Mouse (Mus musculus) regulatory T cell (primary cell): ENCODE data around the gene Trp53rkb.
"Not testable (repeated sequence)": the region's sequence is repeated elsewhere in the genome, so short reads cannot be mapped to it uniquely, and the experiment has no call there.

Experiments
- in situ Hi-C: fragments of 300-600 bp; cut with MboI, MseI; formaldehyde crosslinking; loops from one replicate; pipeline ENCODE4 v1.15.1; 2025; ENCODE audit warnings: high pct_unique_total_duplicates

The Trp53rkb gene

DNA sequence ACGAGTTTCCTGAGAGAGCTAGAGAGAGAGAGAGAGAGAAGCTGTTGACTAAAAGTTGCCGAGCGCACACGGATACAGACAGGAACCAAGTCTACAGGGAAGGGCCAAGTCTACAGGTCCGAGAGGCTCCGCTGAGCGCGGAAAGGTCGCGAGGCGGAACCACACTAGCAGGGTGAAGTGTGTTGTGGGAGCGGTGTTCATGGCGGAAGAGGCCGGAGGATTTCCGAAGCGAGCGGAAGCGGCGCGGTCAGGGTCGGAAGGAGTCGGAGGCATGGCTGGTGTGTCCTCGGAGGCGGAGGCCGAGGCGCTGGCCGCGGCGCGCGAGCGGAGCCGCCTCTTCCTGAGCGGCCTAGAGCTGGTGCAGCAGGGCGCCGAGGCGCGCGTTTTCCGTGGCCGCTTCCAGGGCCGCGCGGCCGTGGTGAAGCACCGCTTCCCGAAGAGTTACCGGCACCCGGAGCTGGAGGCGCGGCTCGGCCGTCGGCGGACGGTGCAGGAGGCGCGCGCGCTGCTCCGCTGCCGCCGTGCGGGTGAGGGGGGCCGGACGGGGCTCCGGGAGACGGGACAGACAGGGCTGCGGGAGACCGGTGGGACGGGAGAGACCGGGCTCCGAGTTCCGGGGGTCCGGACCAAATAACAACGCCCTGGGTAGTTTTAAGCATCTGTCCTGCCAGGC lies 1.3 kb downstream of the Trp53rkb start:
- in situ Hi-C loops, result not testable (repeated sequence)

DNA sequence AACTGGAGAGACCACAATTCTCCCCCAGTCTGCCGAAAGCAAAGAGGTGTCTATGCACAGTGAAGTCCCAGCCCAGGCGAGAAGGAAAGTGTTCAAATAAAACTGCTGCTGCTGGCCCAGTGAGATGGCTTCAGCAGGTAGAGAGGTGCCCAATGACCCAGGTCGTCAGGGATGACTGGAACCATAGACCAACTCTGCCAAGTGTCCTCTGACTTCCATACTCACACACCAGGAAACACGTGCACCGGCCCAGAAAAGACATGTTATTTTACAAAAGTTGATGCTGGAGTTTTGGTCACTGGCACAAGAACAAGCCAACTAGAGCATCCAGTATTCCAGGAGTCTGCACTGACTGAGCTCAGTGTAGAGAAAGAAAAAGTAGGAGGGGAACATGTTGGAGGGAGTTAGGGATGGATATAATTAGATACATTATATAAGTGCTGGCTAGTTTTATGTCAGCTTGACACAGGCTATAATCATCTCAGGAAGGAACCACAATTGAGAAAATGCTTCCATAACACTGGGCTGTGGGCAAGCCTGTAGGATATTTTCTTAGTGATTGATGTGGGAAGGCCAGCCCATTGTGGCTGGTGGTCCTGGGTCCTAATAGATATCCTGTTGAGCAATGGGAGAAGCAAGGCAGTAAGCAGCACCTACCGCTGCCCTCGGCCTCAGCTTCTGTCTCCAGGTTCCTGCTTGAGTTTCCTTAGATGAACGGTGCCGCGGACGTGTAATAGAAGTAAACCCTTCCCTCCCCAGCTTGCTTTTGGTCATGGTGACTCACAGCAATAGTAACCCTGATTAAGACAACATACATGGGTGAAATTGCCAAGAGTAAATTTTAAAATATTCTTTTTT lies 7.5 kb downstream of the Trp53rkb start:
- in situ Hi-C loops, result loop anchor here (5.0 kb wide), 1 partner anchor 1308 kb away; the partner anchor contains the start of gene Trp53rka

DNA sequence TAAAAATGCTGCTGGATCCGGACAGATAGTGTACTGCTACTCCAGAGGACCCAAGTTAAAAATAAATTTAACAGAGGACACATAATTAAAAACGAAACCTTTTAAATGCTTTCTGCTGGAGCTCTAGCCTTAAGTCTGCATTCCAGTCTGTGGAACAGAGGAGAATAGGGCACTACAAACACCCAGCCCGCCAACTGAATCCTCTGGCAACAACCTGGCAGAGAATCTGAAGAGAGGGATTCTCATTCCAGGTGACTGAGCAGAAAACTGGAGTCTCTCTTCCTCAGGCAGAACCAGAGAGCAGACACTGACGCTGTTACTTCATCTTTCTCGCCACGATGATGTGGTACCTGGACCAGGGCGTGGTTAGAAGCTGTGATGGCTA lies 8.1 kb downstream of the Trp53rkb start:
- in situ Hi-C loops, result no loop called here

DNA sequence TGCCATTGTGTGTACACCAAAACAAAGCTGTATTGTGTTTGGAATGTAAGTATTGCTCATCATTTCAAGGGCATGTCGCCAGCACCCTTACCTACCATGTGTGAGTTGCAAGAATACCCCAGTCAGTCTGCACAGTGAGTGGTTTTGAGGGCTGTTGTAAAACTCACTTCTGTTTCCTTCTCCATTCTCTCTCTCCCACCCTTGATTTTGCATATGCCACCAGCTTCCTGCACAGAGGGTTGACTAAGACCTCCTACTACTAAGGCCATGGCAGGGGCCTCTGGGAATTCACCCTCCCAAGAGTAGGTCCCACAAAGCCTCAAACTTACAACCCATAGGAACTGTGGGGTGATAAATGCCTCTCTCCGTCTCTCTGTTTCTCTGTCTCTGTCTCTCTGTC lies 9.1 kb downstream of the Trp53rkb start:
- in situ Hi-C loops, result no loop called here

DNA sequence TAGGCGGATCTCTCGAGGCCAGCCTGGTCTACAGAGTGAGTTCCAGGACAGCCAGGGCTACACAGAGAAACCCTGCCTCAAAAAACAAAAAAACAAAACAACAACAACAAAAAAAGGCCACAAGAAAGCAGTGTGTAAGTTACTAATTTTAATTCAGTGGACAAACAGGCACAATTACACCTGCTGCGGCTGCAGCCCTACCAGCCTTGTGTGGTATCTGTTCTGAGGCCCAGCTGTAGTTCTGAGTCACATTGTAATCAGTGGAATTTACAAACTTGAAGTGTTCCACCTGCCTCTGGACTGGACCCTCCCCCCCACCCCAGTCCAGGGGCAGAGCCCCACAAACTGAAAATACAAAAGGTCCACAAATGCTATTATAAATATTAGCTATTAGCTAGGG lies 11.0 kb downstream of the Trp53rkb start:
- in situ Hi-C loops, result no loop called here

DNA sequence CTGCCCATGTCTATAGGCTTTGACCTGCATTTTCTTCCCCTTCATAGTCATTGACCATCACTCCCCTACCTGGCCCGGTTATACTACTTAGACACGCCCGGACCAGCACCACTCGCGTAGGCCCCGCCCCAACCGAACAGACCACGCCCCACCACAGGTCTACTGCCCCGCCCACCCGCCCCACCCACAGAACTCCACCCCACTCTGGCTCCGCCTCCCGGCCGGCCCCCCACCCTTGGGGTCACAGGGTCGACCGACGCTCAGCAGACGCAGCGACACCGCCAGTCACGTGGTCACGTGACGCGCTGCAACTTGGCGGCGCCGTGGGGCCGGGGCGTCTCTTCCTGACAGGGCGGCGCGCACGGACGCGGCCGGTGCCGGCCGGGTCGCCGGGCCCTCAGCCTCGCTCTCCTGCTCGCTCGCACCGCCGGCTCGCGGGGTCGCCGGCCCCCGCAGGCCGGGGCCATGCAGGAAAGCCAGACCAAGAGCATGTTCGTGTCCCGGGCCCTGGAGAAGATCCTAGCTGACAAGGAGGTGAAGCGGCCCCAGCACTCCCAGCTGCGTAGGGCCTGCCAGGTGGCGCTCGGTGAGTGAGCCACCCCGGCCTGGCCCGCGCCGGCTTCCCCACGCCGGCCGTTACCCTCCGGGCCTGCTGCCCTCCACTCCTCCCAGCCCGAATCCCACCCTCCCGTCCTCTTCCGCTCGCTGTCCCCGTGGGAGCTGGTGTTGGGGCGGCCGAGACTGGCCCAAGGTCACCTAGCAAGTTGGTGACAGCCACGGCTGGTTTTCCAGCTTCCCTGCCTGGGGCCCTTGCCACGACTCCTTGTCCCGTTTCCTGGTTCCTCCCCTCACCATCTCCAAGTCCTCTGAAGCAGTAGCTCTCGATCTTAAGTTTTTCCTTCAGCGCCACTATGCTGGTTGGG lies 13.2 kb downstream of the Trp53rkb start, which contains the start of gene Arfgef2:
Arfgef2 (plus strand) TSS at position 339 of the 923 bp plus-strand sequence.
- in situ Hi-C loops, result no loop called here

DNA sequence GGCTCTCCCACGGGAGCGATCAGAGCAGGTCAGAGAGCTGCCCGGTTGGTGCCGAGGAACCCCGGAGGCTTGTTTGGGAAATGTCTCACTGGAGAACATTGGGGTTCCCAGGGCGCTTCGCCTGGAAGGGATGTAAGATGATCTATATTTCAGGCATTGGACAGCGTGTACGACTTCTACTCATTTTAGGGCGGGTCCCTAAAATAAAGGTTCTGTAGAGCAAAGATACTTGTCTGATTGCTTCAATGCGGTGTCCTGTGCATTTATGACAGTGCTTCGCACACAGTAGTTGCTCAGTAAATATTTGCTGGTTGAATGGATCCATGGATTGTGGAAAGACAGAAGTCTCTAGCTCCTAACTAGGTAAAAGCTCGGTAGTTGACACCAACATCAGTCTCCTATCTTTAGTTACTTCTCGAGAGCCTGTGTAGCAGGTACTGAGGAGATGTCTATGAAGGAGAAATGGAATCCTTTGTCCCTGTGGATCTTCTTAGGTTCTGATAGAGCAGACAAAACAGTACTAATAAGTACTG lies 13.9 kb downstream of the Trp53rkb start:
- in situ Hi-C loops, result no loop called here

DNA sequence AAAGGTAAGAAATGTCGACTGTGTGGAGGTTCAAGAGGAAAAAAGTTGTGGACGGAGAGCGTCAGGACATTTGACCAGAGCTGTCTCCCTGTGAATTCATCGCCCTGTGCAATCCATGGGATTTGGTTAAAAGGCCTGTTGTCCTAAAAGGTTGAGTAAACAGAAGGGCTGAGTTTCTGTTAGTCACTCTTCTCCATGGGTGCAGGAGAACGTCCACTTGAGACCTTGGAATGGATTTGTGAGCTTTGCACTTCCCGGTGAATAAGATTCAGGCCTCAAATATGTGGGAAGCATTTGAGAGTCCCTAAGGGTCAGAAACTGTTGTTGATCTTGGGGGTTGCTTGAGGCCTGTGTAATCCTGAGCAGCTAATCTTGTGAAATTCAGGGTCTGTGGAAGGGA lies 14.5 kb downstream of the Trp53rkb start:
- in situ Hi-C loops, result no loop called here

DNA sequence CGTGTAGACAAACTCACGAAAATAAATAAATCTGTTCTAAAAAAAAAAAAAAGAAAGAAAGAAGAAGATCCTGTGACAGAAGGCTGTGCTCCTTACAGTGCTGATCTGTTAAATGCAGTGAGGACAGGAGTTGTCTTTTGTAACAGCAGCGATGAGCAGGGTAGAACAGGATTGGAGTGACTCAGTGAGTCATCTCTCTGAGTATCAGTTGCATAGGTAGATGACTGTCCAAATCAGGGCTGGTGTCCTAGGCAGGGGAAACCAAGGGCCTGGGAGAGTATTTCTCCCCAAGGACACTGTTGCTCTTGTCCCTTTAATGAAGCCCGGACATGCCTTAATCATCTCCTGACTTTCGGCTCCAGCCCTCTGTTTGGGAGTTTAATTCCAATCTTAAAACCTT lies 17.2 kb downstream of the Trp53rkb start:
- in situ Hi-C loops, result no loop called here

DNA sequence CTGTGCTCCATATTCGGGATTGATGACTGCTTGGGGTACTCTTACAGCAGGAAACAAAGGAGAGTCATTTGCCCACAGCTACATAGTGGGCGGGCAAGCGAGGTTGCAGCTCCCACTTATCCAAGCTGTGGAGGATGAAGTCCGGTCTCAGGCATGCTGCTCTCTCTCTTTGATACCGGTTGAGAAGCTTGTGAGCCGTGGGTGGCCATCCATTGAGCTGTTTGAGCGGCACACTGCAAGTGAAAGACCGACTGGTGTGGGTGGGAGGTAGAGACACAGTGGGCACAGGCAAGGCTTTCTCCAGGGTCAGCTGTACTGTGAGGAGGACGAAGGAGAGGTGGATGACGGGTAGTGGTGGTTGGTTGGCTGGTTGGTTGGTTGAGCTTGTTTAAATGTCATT lies 18.5 kb downstream of the Trp53rkb start:
- in situ Hi-C loops, result no loop called here

DNA sequence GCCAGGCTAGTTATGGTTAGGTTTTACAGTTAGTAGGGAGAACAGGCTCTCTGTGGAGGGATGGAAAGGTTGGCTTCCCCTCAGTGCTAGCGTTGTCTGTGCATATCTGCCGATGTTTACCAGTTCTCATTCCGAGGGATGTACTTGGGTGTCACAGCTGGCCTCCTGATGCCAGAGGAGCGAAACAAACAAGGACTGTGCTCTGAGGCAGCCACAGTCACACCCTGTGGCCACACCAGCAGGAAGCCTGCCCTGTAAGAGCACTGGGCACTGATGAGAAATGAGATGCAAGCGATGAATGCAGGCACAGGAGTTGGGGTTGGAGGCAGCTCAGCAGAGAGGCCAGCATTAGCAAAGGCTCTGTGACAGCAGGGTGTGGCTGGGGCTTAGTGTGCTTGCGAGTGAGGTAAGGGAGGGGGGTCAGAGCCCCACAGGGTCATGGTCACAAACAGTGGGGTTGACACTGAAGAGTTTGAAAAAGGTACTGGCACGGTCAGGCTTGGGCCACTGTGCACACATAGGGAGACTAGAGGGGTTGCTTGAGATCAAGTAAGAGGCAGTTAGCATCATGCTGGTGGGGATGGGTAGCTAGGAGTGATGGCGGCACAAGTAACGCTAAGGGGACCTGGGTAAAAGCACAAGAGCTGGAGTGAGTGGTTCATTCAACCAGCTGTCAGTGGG lies 26.3 kb downstream of the Trp53rkb start:
- in situ Hi-C loops, result no loop called here

DNA sequence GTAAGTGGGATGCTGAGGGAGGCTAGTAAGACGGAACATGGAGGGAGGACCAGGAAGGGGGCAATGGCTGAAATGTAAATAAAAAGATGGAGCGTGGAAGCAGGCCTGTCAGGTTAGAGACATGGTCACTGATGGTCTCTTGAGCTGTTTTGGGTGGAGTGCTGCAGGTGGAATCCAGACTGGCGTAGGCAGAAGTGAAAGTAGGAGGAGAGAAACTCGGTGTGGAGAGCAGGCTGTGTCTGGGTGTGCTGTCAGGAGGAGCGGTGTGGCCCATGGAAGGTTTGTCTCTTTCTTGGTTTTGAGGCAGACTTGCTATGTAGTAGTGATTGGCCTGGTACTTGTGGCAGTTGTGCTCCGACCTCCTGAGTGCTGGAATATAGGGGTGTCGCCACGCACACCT lies 27.5 kb downstream of the Trp53rkb start:
- in situ Hi-C loops, result no loop called here

DNA sequence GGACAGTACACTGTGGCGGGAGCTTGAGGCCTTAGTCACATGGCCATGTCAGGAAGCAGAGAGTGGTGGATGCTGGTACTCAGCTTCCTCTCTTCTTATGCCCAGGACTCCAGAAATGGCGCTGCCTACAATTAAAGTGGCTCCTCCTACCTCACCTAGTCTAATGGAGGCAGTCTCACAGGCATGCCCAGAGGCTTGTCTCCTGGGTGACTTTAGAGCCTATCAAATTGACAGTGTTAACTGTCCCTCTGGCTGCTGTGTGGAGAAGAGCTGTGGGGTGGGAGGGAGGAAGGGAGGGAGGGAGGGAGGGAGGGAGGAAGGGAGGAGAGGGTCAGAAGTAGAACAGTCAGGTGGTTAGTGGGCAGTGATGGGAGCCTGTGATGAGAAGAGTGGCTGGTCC lies 28.5 kb downstream of the Trp53rkb start:
- in situ Hi-C loops, result no loop called here

DNA sequence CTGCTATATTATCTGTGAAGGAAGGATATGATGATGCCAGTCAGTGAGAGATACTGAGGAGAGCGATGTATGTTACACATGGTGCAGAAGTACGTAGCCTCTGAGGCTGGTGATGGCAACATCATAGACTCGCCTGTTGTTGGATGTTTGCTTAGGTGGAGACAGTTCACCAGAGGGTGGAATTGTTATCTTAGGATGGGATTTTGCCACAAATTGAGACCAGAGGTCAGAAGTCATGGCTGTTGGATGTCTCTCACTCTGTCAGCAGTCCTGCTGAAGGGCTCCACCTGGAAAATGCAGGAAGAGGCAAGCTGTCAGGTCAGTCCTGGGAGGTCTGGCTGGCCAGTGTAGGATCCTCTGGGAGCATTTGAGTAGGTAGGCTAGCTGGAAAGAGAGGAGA lies 29.1 kb downstream of the Trp53rkb start:
- in situ Hi-C loops, result no loop called here

DNA sequence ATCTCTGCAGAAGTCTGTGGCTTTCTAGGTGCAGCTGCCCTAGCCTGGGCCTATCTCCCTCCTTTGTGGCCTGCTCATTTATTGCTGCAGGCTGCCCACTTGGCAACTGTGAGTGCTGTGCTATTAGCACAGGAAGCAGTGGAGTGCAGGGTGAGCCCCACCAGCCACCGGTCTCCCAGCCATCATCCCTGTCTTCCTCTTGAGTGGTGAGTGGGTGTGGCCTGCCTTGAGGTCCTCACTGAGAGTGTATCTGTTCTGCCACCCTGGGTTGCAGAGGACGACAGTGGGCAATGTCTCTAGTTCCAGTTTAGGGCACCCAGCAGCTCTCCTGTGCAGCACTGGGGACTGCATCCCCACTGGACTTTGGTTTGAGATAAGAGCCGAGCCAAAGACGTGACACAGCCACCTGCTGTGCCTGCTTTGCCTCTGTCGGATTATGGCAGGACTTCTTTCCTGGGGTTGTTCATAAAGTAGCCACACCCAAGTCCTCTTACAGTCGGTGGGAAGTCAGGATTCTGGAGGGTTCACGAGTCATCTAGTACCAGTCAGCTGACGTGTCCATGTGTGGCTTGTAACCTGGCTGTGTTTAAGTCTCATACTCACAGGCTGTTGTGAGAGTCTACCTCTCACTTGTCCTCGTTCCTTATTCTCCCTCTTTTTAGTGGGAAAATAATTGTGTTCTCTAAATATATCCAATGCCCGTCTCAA lies 29.9 kb downstream of the Trp53rkb start:
- in situ Hi-C loops, result no loop called here

DNA sequence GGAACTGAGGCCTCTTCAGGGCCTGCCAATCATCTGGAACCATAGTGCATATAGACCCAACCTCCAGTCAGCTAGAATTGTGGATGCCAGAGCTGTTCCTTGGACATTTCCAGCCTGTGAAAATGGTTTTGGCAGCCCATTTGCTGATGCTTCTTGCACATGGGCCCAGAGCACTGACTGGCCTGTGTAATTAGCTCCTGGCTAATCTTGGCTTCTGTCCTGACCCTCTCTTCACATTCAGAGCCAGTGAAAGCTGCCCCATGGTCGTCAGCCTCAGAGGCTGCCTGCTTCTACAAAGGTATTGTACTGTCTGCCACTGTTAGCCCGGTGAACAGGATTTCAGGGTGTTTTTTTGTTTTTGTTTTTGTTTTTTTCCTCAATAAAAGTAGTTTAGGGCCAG lies 30.6 kb downstream of the Trp53rkb start:
- in situ Hi-C loops, result no loop called here

DNA sequence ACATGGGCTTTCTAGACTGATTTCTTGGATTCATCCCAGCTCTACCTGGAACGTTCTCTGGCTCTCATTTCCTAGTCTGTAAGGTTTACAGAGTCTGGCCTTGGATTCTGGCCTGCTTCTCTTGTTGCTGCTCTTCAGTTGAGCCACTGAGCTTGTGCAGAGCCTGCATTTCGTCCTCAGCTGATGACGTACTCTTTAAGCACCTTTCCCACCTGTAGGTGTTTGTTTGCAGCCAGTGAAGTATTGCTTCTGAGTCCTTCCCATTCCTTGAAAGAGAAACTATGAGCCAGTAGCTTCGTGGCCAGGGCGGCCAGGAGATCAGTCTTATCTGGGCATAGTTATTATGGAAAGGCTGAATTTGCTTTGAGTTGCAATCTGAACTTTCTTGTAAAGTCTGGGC lies 32.1 kb downstream of the Trp53rkb start:
- in situ Hi-C loops, result no loop called here

DNA sequence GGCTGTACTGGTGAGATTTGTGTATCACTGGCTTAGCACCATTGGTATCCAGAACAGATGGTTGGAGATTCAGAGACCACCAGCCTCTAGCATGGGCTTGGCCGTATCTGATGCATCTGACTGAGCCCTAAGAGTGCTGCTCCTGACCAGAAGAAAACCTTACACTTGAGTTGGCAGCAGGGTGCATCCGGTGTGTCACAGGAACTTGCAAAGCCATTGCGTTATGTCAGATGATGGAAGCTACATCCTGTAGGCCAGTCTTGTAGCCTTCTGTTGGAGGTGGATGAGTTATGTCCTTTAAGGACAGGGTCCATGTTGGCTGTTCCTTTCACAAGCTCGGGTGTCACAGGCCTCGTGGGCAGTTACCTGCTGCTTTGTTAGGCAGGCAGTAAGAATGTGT lies 32.7 kb downstream of the Trp53rkb start:
- in situ Hi-C loops, result loop anchor here (5.0 kb wide), 1 partner anchor 57 kb away; no protein-coding TSS in a partner anchor

DNA sequence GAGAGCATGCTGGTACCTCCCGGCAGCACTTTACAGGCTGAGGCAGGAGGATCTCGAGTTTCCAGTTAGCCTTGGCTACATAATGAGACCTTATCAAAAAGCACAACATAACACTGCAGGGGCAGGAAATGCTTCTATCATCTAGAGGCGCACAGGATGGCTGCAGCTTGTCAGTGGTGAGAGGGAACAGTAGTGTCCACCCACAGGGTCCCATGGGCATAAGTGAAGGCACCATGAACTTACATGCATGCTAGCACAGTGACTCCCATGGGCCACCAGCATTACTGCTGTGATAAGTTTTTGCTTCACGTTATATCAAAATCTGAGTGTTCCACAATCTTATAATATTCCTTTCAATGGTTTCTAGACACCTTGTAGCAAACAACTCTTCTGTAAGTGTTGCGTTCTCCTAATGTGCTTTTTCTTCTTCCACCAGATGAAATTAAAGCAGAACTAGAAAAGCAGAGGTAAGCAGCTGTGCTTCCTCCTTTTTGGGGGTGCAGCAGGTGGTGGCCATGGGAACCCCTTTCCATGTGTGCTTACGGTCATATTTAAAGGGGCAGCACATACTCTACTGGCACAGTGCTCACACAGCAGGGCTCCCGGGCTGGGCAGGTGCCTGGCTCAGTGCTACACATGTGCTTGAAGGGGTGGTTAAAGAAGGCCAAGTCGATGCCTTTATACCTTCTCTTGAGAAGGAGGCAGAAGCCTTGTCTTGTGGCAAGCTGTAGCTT lies 34.3 kb downstream of the Trp53rkb start:
- in situ Hi-C loops, result loop anchor here (5.0 kb wide), 1 partner anchor 56 kb away; no protein-coding TSS in a partner anchor

DNA sequence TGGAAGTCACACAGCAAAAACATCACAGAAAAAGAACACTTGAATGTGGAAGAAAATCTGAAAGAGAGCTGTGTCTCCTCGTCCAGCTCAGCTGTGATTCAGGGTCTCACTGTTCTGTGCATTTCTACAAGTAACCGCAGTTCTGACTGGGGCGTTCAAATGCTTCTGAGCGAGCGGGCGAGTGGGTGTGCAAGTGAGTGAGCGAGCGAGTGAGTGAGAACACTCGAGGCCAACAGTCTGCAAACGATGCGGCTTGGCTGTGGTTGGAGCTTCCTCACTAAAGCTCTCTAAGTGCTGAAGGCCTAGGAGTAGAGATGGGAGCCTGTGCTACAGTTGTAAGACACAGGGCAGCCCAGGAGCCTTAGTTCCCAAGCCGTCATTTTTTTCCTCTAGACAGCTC lies 36.0 kb downstream of the Trp53rkb start:
- in situ Hi-C loops, result loop anchor here (5.0 kb wide), 1 partner anchor 54 kb away; no protein-coding TSS in a partner anchor
